Mouse (Mus musculus): ENCODE measurements around the gene Srsy.
"Not testable (repeated sequence)": the region's sequence is repeated elsewhere in the genome, so short reads cannot be mapped to it uniquely, and the experiment has no call there.

The Srsy gene

DNA sequence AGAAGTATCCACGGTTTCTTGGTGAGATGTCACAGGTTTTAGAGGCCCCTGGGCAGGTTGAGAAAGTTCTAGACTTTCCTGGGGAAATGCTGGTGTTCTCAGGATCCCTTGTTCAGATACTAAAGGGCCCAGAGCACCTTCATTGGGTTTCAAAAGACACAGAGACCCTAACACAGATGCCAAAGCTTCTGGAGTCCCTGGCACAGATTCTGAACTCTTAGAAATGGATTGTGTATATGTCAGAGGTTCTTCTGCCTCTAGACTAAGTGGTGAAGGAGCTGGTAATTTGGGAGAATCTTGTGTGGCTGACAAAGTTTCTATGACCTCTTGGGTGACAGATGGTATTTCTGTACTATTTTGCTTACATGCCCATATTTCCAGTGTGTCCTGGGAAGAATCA lies at the start of gene Srsy:
Srsy (minus strand) TSS at position 101 of the 400 bp plus-strand sequence.
- not testable (repeated sequence) for DNase-seq

Data from thymus, postnatal 14 days (tissue).